Mouse (Mus musculus): ENCODE data around the gene Rab1a.

Rab1a gene

GRCm38 (mm10) chr11:20245316-20245715 is 44.1 kb downstream of the Rab1a start:
- in situ Hi-C loops (cut with MboI, MseI), result no loop called here

GRCm38 (mm10) chr11:20246616-20247015 is 45.4 kb downstream of the Rab1a start:
- in situ Hi-C loops (cut with MboI, MseI), result no loop called here

- in situ Hi-C loops (cut with MboI, MseI), result no loop called here
Observed at GRCm38 (mm10) chr11:20247146-20247855, 46.1 kb downstream of the Rab1a start.

GRCm38 (mm10) chr11:20248277-20248676 is 47.0 kb downstream of the Rab1a start:
- in situ Hi-C loops (cut with MboI, MseI), result no loop called here

- in situ Hi-C loops (cut with MboI, MseI), result no loop called here
Observed at GRCm38 (mm10) chr11:20248840-20249239, 47.6 kb downstream of the Rab1a start.

- in situ Hi-C loops (cut with MboI, MseI), result no loop called here
Observed at GRCm38 (mm10) chr11:20249296-20250110, 48.3 kb downstream of the Rab1a start, which contains the start of gene Cep68. TSS of gene Cep68 (minus strand) at chr11:20249429.

GRCm38 (mm10) chr11:20250476-20251178 is 49.4 kb downstream of the Rab1a start:
- in situ Hi-C loops (cut with MboI, MseI), result no loop called here

- in situ Hi-C loops (cut with MboI, MseI), result no loop called here
Observed at GRCm38 (mm10) chr11:20253088-20253487, 51.9 kb downstream of the Rab1a start.

GRCm38 (mm10) chr11:20254791-20255190 is 53.6 kb downstream of the Rab1a start:
- in situ Hi-C loops (cut with MboI, MseI), result no loop called here

- in situ Hi-C loops (cut with MboI, MseI), result loop anchor here (10.0 kb wide), 1 partner anchor 132 kb away; no protein-coding TSS in a partner anchor
Observed at GRCm38 (mm10) chr11:20262628-20263380, 61.6 kb downstream of the Rab1a start.

GRCm38 (mm10) chr11:20269885-20270284 is 68.7 kb downstream of the Rab1a start:
- in situ Hi-C loops (cut with MboI, MseI), result loop anchor here (10.0 kb wide), 1 partner anchor 125 kb away; no protein-coding TSS in a partner anchor

- in situ Hi-C loops (cut with MboI, MseI), result no loop called here
Observed at GRCm38 (mm10) chr11:20275974-20276373, 74.7 kb downstream of the Rab1a start.
